Mouse (Mus musculus) cerebellum, adult 2 months (tissue): ENCODE results near the gene Flii.

Experiments used
- CTCF ChIP-seq: fragments of 200-500 bp; IDR thresholded peaks from 2 replicates; pipeline ENCODE4 v1.5.1; 2011; ENCODE audit warnings: low read depth, mild to moderate bottlenecking, control low read depth, low read length, moderate library complexity, borderline replicate concordance; ENCODE audit not compliant: insufficient read depth
- POLR2A ChIP-seq: fragments of 200-500 bp; IDR thresholded peaks from 2 replicates; pipeline ENCODE4 v1.6.1; 2011; ENCODE audit warnings: low read length, control low read depth, borderline replicate concordance; ENCODE audit not compliant: insufficient read depth

DNA sequence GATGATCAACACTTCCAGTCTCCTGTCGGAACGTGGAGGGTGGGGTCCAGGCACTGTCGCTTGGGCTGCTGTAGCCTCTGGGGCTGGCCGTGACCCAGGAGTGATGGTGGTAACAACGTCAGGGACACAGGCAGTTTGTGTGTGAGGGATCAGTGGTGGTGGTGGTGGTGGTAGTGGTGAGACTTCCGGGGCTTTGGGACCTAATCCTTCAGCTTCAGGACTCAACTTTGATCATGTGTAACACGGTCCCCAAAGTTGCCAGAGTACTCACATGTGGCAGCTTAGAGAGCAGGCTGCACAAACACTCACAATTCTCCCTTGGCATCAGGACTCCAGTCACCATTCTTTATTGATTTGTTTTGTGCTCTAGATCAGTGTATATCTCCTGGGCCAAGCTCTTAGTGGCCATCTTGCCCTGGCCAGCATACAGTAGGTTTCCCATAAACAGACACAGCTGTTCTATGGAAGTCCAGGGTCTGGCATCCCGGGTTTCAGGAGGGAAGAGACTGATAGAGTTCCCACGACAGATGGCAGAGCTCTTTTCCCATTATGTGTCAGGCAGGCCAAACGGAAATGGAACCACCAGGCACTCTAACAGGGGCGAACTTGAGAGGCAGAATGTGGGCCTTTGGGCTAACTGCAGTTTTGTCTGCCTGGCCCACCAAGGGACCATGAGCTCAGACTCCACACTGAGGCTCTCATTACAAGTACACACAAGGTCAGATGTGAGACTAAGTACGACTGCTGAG is 503 bp upstream of the Flii start:
- TF ChIP-seq POLR2A (no peak), CTCF (no peak)
